Mouse (Mus musculus): ENCODE results near the gene Esyt1. TPM values are rescaled to one million over a fixed set of nuclear protein-coding genes. Genes with fewer than 3 reads are reported as not detected.

Esyt1 gene
- total RNA-seq, 2 experiments from 2014 or later, result 27.2 to 29.7 TPM

- no peak for ATAC-seq (replicated peaks; ENCODE audit: low FRiP score, poor library complexity, severe bottlenecking)
These were observed 18.5 kb upstream of the Esyt1 start for GRCm38 (mm10) chr10:128544151-128544657.

GRCm38 (mm10) chr10:128543100-128543499 lies 17.4 kb upstream of the Esyt1 start:
- ATAC-seq (replicated peaks; ENCODE audit: low FRiP score, poor library complexity, severe bottlenecking), result no peak

- ATAC-seq (replicated peaks; ENCODE audit: low FRiP score, poor library complexity, severe bottlenecking), result no peak
These were observed 12.7 kb upstream of the Esyt1 start for GRCm38 (mm10) chr10:128538340-128538870.

GRCm38 (mm10) chr10:128536266-128536940 lies 10.7 kb upstream of the Esyt1 start:
- ATAC-seq (replicated peaks; ENCODE audit: low FRiP score, poor library complexity, severe bottlenecking), result peak; percentile 98

GRCm38 (mm10) chr10:128535624-128536265 lies 10.1 kb upstream of the Esyt1 start:
- peak; percentile 64 for ATAC-seq (replicated peaks; ENCODE audit: low FRiP score, poor library complexity, severe bottlenecking)

- no peak for ATAC-seq (replicated peaks; ENCODE audit: low FRiP score, poor library complexity, severe bottlenecking)
These were observed 9.5 kb upstream of the Esyt1 start for GRCm38 (mm10) chr10:128535206-128535605.

GRCm38 (mm10) chr10:128526366-128527356 lies 990 bp upstream of the Esyt1 start:
- ATAC-seq (replicated peaks; ENCODE audit: low FRiP score, poor library complexity, severe bottlenecking), result peak; percentile 26

- ATAC-seq (replicated peaks; ENCODE audit: low FRiP score, poor library complexity, severe bottlenecking), result peak; percentile 45
These were observed 674 bp downstream of the Esyt1 start for GRCm38 (mm10) chr10:128524732-128525662.

GRCm38 (mm10) chr10:128524111-128524731 lies 1.4 kb downstream of the Esyt1 start:
- 0 out of 2 replicates have a peak, but pooled peaks have one; percentile 0 for ATAC-seq (replicated peaks; ENCODE audit: low FRiP score, poor library complexity, severe bottlenecking)

- no peak for ATAC-seq (replicated peaks; ENCODE audit: low FRiP score, poor library complexity, severe bottlenecking)
These were observed 3.3 kb downstream of the Esyt1 start for GRCm38 (mm10) chr10:128522351-128522750.

GRCm38 (mm10) chr10:128520591-128520990 lies 5.1 kb downstream of the Esyt1 start:
- ATAC-seq (replicated peaks; ENCODE audit: low FRiP score, poor library complexity, severe bottlenecking), result no peak

GRCm38 (mm10) chr10:128518833-128519232 lies 6.8 kb downstream of the Esyt1 start:
- ATAC-seq (replicated peaks; ENCODE audit: low FRiP score, poor library complexity, severe bottlenecking), result 0 out of 2 replicates have a peak, but pooled peaks have one; percentile 26

GRCm38 (mm10) chr10:128516677-128517076 lies 9.0 kb downstream of the Esyt1 start:
- ATAC-seq (replicated peaks; ENCODE audit: low FRiP score, poor library complexity, severe bottlenecking), result no peak

- ATAC-seq (replicated peaks; ENCODE audit: low FRiP score, poor library complexity, severe bottlenecking), result no peak
These were observed 9.6 kb downstream of the Esyt1 start for GRCm38 (mm10) chr10:128516029-128516428.

GRCm38 (mm10) chr10:128515044-128515443 lies 10.6 kb downstream of the Esyt1 start:
- no peak for ATAC-seq (replicated peaks; ENCODE audit: low FRiP score, poor library complexity, severe bottlenecking)

- ATAC-seq (replicated peaks; ENCODE audit: low FRiP score, poor library complexity, severe bottlenecking), result no peak
These were observed 13.9 kb downstream of the Esyt1 start for GRCm38 (mm10) chr10:128511761-128512160.

- 0 out of 2 replicates have a peak, but pooled peaks have one; percentile 28 for ATAC-seq (replicated peaks; ENCODE audit: low FRiP score, poor library complexity, severe bottlenecking)
These were observed 14.5 kb downstream of the Esyt1 start for GRCm38 (mm10) chr10:128511189-128511588.

- ATAC-seq (replicated peaks; ENCODE audit: low FRiP score, poor library complexity, severe bottlenecking), result no peak
These were observed 15.4 kb downstream of the Esyt1 start for GRCm38 (mm10) chr10:128510301-128510700.
